8 mouse cellular contexts compared by ENCODE assay signal in the genomic region with DNA sequence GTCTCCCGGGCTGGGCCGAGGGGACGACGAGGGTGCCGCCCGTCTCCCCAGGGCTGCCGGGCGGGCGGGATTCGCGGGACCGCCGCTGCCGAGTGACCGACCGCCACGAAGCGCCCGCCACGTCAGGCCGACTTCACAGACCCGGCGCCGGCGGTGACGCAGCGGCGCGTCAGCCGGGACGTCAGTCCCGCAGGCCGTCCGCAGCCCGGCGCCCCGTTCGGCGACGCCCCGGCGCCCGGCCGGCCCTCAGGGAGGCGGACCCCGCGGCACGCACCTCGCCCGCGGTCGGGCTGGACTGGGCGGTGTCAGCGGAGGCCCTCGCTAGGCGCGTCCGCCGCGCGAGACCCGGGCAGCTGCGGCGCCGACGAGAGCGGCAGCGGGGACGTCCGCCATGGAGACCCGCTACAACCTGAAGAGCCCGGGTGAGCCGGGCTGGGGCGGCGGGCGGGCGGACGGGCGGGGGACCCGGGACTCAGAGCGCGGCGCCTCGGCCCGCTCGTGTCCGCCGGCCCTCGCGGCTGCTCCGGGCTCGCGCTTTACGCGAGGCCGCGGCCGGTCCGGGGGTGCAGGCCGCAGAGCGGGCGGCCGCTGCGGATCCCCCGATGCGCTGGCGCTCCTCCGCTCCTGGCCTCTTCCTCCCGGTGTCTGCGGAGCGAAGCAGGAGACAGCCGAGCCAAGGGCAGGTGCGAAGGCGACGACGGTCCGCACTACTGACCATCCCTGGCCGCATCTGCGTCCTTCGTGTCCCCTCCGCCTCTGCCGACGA. TPM values are rescaled to one million over a fixed set of nuclear protein-coding genes. Genes with fewer than 3 reads are reported as not detected.
DNase-seq lines count a peak whose midpoint lies in the region; ATAC-seq lines count a peak whose summit lies in the region.

A gene (plus strand): TSS at position 222 of the 766 bp plus-strand sequence.

- H3K27ac ChIP-seq in forebrain, embryonic 11.5 days (ENCODE audit: low read depth, low read length) = peak within 1 kb of the TSS; percentile 92
- H3K27ac ChIP-seq in heart, embryonic 16.5 days (ENCODE audit: low read length) = peak within 1 kb of the TSS; percentile 89
- peak within 1 kb of the TSS; percentile 91 for H3K27ac ChIP-seq in liver, embryonic 15.5 days (replicated peaks)
- H3K27ac ChIP-seq in neural tube, embryonic 12.5 days = peak within 1 kb of the TSS; percentile 94

- peak; percentile 79 for ATAC-seq in CD4-positive, CD25-positive, alpha-beta regulatory T cell, adult 4 months
- ATAC-seq in forebrain, embryonic 11.5 days (replicated peaks; ENCODE audit: low FRiP score) = peak; percentile 99
- peak; percentile 98 for ATAC-seq in heart, embryonic 16.5 days (replicated peaks; ENCODE audit: extremely low read depth, insufficient read depth, low FRiP score)
- peak; percentile 100 for ATAC-seq in liver, embryonic 15.5 days (ENCODE audit: insufficient read depth)
- ATAC-seq in neural tube, embryonic 12.5 days (ENCODE audit: low FRiP score, low read depth) = peak; percentile 94

- H3K4me2 ChIP-seq in forebrain, embryonic 11.5 days (ENCODE audit: low read depth, low read length, severe bottlenecking) = peak within 1 kb of the TSS; percentile 67
- peak within 1 kb of the TSS; percentile 82 for H3K4me2 ChIP-seq in heart, embryonic 16.5 days (ENCODE audit: low read depth, low read length)
- peak within 1 kb of the TSS; percentile 91 for H3K4me2 ChIP-seq in liver, embryonic 15.5 days
- peak within 1 kb of the TSS; percentile 66 for H3K4me2 ChIP-seq in neural tube, embryonic 12.5 days (replicated peaks)

- DNase-seq in c-Kit-positive CD71-negative TER-119-negative erythroid progenitor cells, embryonic 14.5 days (ENCODE audit: low read depth) = peak; percentile 53
- DNase-seq in forebrain, embryonic 11.5 days (ENCODE audit: low spot score) = peak; percentile 92
- peak; percentile 91 to 94 for DNase-seq in kidney, postnatal 36 days
- DNase-seq in telencephalon, adult 2 months (ENCODE audit: low read depth, low spot score) = peak; percentile 76

- H3K9me3 ChIP-seq in forebrain, embryonic 11.5 days (ENCODE audit: control insufficient read depth, low read length) = no peaks in the 10 kb centered on the region; the same call in 1 of the 2 replicates
- peaks cover 5% of the 10 kb centered on the region for H3K9me3 ChIP-seq in heart, embryonic 16.5 days (replicated peaks; ENCODE audit: control insufficient read depth, low read length)
- H3K9me3 ChIP-seq in liver, embryonic 15.5 days (replicated peaks) = no peaks in the 10 kb centered on the region
- no peaks in the 10 kb centered on the region for H3K9me3 ChIP-seq in neural tube, embryonic 12.5 days

- H3K36me3 ChIP-seq in forebrain, embryonic 11.5 days (ENCODE audit: control insufficient read depth, insufficient read depth, low read length) = no peaks in the 10 kb centered on the region; the same call in 1 of the 2 replicates
- peaks cover 16% of the 10 kb centered on the region for H3K36me3 ChIP-seq in heart, embryonic 16.5 days (ENCODE audit: control insufficient read depth, insufficient read depth)
- H3K36me3 ChIP-seq in liver, embryonic 15.5 days (replicated peaks) = peaks cover 11% of the 10 kb centered on the region
- peaks cover 12% of the 10 kb centered on the region; the same call in 1 of the 2 replicates for H3K36me3 ChIP-seq in neural tube, embryonic 12.5 days

- H3K4me3 ChIP-seq in forebrain, embryonic 11.5 days (ENCODE audit: low read depth, low read length) = peak within 1 kb of the TSS; percentile 78
- peak within 1 kb of the TSS; percentile 78 for H3K4me3 ChIP-seq in heart, embryonic 16.5 days (ENCODE audit: low read length)
- H3K4me3 ChIP-seq in liver, embryonic 15.5 days (replicated peaks) = peak within 1 kb of the TSS; percentile 83
- peak within 1 kb of the TSS; percentile 82 for H3K4me3 ChIP-seq in neural tube, embryonic 12.5 days

- H3K27me3 ChIP-seq in forebrain, embryonic 11.5 days (ENCODE audit: control insufficient read depth, insufficient read depth, low read length) = no peaks in the 10 kb centered on the region
- H3K27me3 ChIP-seq in heart, embryonic 16.5 days (ENCODE audit: control insufficient read depth, insufficient read depth, low read length) = no peaks in the 10 kb centered on the region
- H3K27me3 ChIP-seq in liver, embryonic 15.5 days = peaks cover 18% of the 10 kb centered on the region
- no peaks in the 10 kb centered on the region for H3K27me3 ChIP-seq in neural tube, embryonic 12.5 days (replicated peaks)

- H3K9ac ChIP-seq in forebrain, embryonic 11.5 days (ENCODE audit: low read length) = peak within 1 kb of the TSS; percentile 95
- peak within 1 kb of the TSS; percentile 97 for H3K9ac ChIP-seq in heart, embryonic 16.5 days (ENCODE audit: low read length)
- peak within 1 kb of the TSS; percentile 94 for H3K9ac ChIP-seq in liver, embryonic 15.5 days
- peak within 1 kb of the TSS; percentile 99 for H3K9ac ChIP-seq in neural tube, embryonic 12.5 days

- H3K4me1 ChIP-seq in forebrain, embryonic 11.5 days (replicated peaks; ENCODE audit: control insufficient read depth, insufficient read depth, low read length) = no peaks in the 10 kb centered on the region; the same call in 1 of the 2 replicates
- peaks cover 17% of the 10 kb centered on the region for H3K4me1 ChIP-seq in heart, embryonic 16.5 days (ENCODE audit: control insufficient read depth, insufficient read depth, low read length)
- peaks cover 38% of the 10 kb centered on the region for H3K4me1 ChIP-seq in liver, embryonic 15.5 days (replicated peaks)
- peaks cover 10% of the 10 kb centered on the region; the same call in 1 of the 2 replicates for H3K4me1 ChIP-seq in neural tube, embryonic 12.5 days

- under 1% methylated on average over 86 of the region's 123 CpGs for WGBS in forebrain, embryonic 11.5 days
- WGBS in heart, embryonic 16.5 days = under 1% methylated on average over 116 of the region's 123 CpGs
- under 1% methylated on average over 117 of the region's 123 CpGs for WGBS in liver, embryonic 15.5 days (ENCODE audit: insufficient replicate concordance)
- under 1% methylated on average over 119 of the region's 123 CpGs for WGBS in neural tube, embryonic 12.5 days

RNA-seq across cellular contexts. Expression of the gene that starts here (rescaled TPM):
- polyA plus RNA-seq in CD4-positive, CD25-positive, alpha-beta regulatory T cell, adult 4 months (2017; shearing (Covaris generic)) = 10 to 100 TPM; 35.2 to 37.1 TPM
- 54.6 and 57.7 TPM in 2 replicates for polyA plus RNA-seq in forebrain, embryonic 11.5 days (2014; fragmentation: Nextera tagmentation; extraction: Ambion mirVana)
- 32.9 and 35.3 TPM in 2 replicates for polyA plus RNA-seq in heart, embryonic 16.5 days (2015; fragmentation: Nextera tagmentation; extraction: Ambion mirVana)
- polyA plus RNA-seq in liver, embryonic 15.5 days (2015; fragmentation: Nextera tagmentation; extraction: Ambion mirVana) = 25.0 and 30.2 TPM in 2 replicates
- 55.9 and 60.8 TPM in 2 replicates for polyA plus RNA-seq in neural tube, embryonic 12.5 days (2016; fragmentation: Nextera tagmentation; extraction: Ambion mirVana)

Comparison
In these comparisons a context has a peak if more than half of its experiments do, and no peak if none do; other contexts are left out.
1. Peak in every context shown above with its lines: DNase-seq, ATAC-seq, H3K4me3 ChIP-seq and H3K27ac ChIP-seq.